Mouse (Mus musculus): Measurements from ENCODE around the gene Ephb6.

Ephb6 gene

GRCm38 (mm10) chr6:41605061-41605793 lies at the start of gene Ephb6:
Ephb6 (plus strand) TSS chr6:41605482.
- DNase-seq: peak; percentile 94

GRCm38 (mm10) chr6:41556389-41556788 lies 48.9 kb upstream of the Ephb6 start:
- DNase-seq: peak; percentile 41

GRCm38 (mm10) chr6:41557468-41557867 lies 47.8 kb upstream of the Ephb6 start:
- no peak for DNase-seq

- no peak for DNase-seq
These were observed 47.0 kb upstream of the Ephb6 start for GRCm38 (mm10) chr6:41558271-41558670.

- DNase-seq: no peak
These were observed 46.0 kb upstream of the Ephb6 start for GRCm38 (mm10) chr6:41559331-41559730.

- no peak for DNase-seq
These were observed 45.0 kb upstream of the Ephb6 start for GRCm38 (mm10) chr6:41560273-41560672.

GRCm38 (mm10) chr6:41562598-41562997 lies 42.7 kb upstream of the Ephb6 start:
- no peak for DNase-seq

GRCm38 (mm10) chr6:41563104-41563951 lies 42.0 kb upstream of the Ephb6 start:
- DNase-seq: peak; percentile 22

- DNase-seq: no peak
These were observed 40.0 kb upstream of the Ephb6 start for GRCm38 (mm10) chr6:41565261-41565660.

- DNase-seq: no peak
These were observed 38.3 kb upstream of the Ephb6 start for GRCm38 (mm10) chr6:41566965-41567364.

- no peak for DNase-seq
These were observed 36.2 kb upstream of the Ephb6 start for GRCm38 (mm10) chr6:41569078-41569477.

- no peak for DNase-seq
These were observed 28.7 kb upstream of the Ephb6 start for GRCm38 (mm10) chr6:41576526-41577097.

GRCm38 (mm10) chr6:41577297-41577696 lies 28.0 kb upstream of the Ephb6 start:
- DNase-seq: peak; percentile 26

- DNase-seq: no peak
These were observed 24.0 kb upstream of the Ephb6 start for GRCm38 (mm10) chr6:41581295-41581694.

- no peak for DNase-seq
These were observed 23.1 kb upstream of the Ephb6 start for GRCm38 (mm10) chr6:41582189-41582588.

- peak; percentile 88 for DNase-seq
These were observed 756 bp upstream of the Ephb6 start for GRCm38 (mm10) chr6:41604401-41605050.

GRCm38 (mm10) chr6:41605794-41606104 lies 467 bp downstream of the Ephb6 start:
- no peak for DNase-seq

GRCm38 (mm10) chr6:41606214-41606613 lies 932 bp downstream of the Ephb6 start:
- peak; percentile 19 for DNase-seq

GRCm38 (mm10) chr6:41607637-41608036 lies 2.4 kb downstream of the Ephb6 start:
- no peak for DNase-seq

GRCm38 (mm10) chr6:41620173-41620798 lies 15.0 kb downstream of the Ephb6 start:
- DNase-seq: no peak

- DNase-seq: no peak
These were observed 16.1 kb downstream of the Ephb6 start for GRCm38 (mm10) chr6:41621241-41621990.

- DNase-seq: peak; percentile 4
These were observed 17.4 kb downstream of the Ephb6 start for GRCm38 (mm10) chr6:41622661-41623060.

Data from embryo, embryonic 11 days (tissue).